16 mouse cellular contexts compared by ENCODE assay signal in genomic region chr8:34268806-34269520, GRCm38 (mm10).
DNase-seq lines count a peak whose midpoint lies in the region; ATAC-seq and TF ChIP-seq lines count a peak whose summit lies in the region.
"Had no signal": no experiment of that assay in that cellular context is flagged by ENCODE, and none has a peak within 500 bp of the region (broad histone marks: within the 10 kb centered on the region; RNA-seq: fewer than 3 reads in every experiment).

No protein-coding gene starts in this region.

- no peaks in the 10 kb centered on the region for H3K4me1 ChIP-seq in lung, postnatal 0 days (ENCODE audit: insufficient read depth, low read depth, low read length)
- peaks cover 5% of the 10 kb centered on the region for H3K4me1 ChIP-seq in testis, adult 2 months (ENCODE audit: control insufficient read depth, insufficient read depth, low read length)
- H3K4me1 ChIP-seq: heart, embryonic 12.5 days; limb, embryonic 15.5 days; megakaryocyte, embryonic 14.5 days; neural tube, embryonic 12.5 days; stomach, embryonic 15.5 days had no signal

- no peak for TF ChIP-seq EP300 in lung, postnatal 0 days (IDR thresholded peaks at IDR 0.05)

- no peak for TF ChIP-seq POLR2A in testis, adult 2 months (IDR thresholded peaks at IDR 0.05; ENCODE audit: control insufficient read depth, low read depth, low read length)

- H3K36me3 ChIP-seq in lung, postnatal 0 days (ENCODE audit: insufficient read depth, low read length): no peaks in the 10 kb centered on the region
- H3K36me3 ChIP-seq in testis, adult 2 months (ENCODE audit: control insufficient read depth, insufficient read depth, low read length): no peaks in the 10 kb centered on the region
- H3K36me3 ChIP-seq: heart, embryonic 12.5 days; limb, embryonic 15.5 days; neural tube, embryonic 12.5 days; stomach, embryonic 15.5 days had no signal

- H3K27ac ChIP-seq in gastrocnemius, adult 2 months: no peak overlapping the region
- no peak overlapping the region for H3K27ac ChIP-seq in lung, postnatal 0 days (ENCODE audit: low read length)
- no peak overlapping the region for H3K27ac ChIP-seq in testis, adult 2 months (ENCODE audit: control insufficient read depth, insufficient read depth, low read depth, low read length)
- H3K27ac ChIP-seq: limb, embryonic 15.5 days; neural tube, embryonic 12.5 days; stomach, embryonic 15.5 days had no signal

- TF ChIP-seq CTCF in gastrocnemius, adult 2 months (IDR thresholded peaks at IDR 0.05): peak; percentile 45
- peak; percentile 39 for TF ChIP-seq CTCF in lung, postnatal 0 days (IDR thresholded peaks at IDR 0.05)
- TF ChIP-seq CTCF in testis, adult 2 months (IDR thresholded peaks at IDR 0.05; ENCODE audit: control insufficient read depth, insufficient read depth, insufficient replicate concordance, low read depth, low read length): peak; percentile 75

- H3K4me2 ChIP-seq in lung, postnatal 0 days (replicated peaks; ENCODE audit: low read depth, low read length): no peak overlapping the region
- H3K4me2 ChIP-seq: heart, embryonic 12.5 days; limb, embryonic 15.5 days; neural tube, embryonic 12.5 days; stomach, embryonic 15.5 days had no signal

- intact Hi-C loops in gastrocnemius, adult 2 months (cut with DNase I): no loop called here
- intact Hi-C loops in gastrocnemius, postnatal 36 days (cut with DNase I): no loop called here

- H3K4me3 ChIP-seq in gastrocnemius, adult 2 months: no peak overlapping the region
- no peak overlapping the region for H3K4me3 ChIP-seq in lung, postnatal 0 days (ENCODE audit: low read depth, low read length)
- peak overlapping the region; percentile 69 for H3K4me3 ChIP-seq in testis, adult 2 months (ENCODE audit: control insufficient read depth, low read depth, low read length)
- H3K4me3 ChIP-seq: heart, embryonic 12.5 days; limb, embryonic 15.5 days; megakaryocyte, embryonic 14.5 days; neural tube, embryonic 12.5 days; stomach, embryonic 15.5 days had no signal

- no peaks in the 10 kb centered on the region for H3K9me3 ChIP-seq in lung, postnatal 0 days (ENCODE audit: low read length)
- H3K9me3 ChIP-seq: limb, embryonic 15.5 days; stomach, embryonic 15.5 days had no signal

- H3K9ac ChIP-seq in lung, postnatal 0 days (replicated peaks; ENCODE audit: low read depth): no peak overlapping the region
- H3K9ac ChIP-seq: heart, embryonic 12.5 days; limb, embryonic 15.5 days; neural tube, embryonic 12.5 days; stomach, embryonic 15.5 days had no signal

- WGBS in lung, postnatal 0 days: 81% methylated on average over 18 of the region's 18 CpGs

- ATAC-seq in lung, postnatal 0 days: no peak
- ATAC-seq: activated CD4-positive, CD25-positive, alpha-beta regulatory T cell, adult 4 months had no signal

- H3K27me3 ChIP-seq in lung, postnatal 0 days (replicated peaks; ENCODE audit: insufficient read depth, low read length): no peaks in the 10 kb centered on the region
- no peaks in the 10 kb centered on the region for H3K27me3 ChIP-seq in testis, adult 2 months (ENCODE audit: control insufficient read depth, insufficient read depth, low read length)
- H3K27me3 ChIP-seq: heart, embryonic 12.5 days; limb, embryonic 15.5 days; megakaryocyte, embryonic 14.5 days; neural tube, embryonic 12.5 days; stomach, embryonic 15.5 days had no signal

- no peak for DNase-seq in gastrocnemius, adult 2 months
- no peak for DNase-seq in gastrocnemius, postnatal 36 days
- no peak for DNase-seq in lung, postnatal 0 days (ENCODE audit: low spot score)
- DNase-seq in lung, postnatal 4 days: no peak
- peak; percentile 28 for DNase-seq in adrenal gland, adult 8-10 months
- DNase-seq in right cerebral cortex, postnatal 14 days: no peak
- DNase-seq in cerebellum, adult 18-20 months: no peak
- DNase-seq: cerebellum, adult 9-11 months; right cerebral cortex, adult 18-20 months had no signal
